Mouse (Mus musculus) lung, postnatal 0 days (tissue): ENCODE data around the gene Fam160a1.

Experiments
- CTCF ChIP-seq: IDR thresholded peaks from 2 replicates; pipeline ENCODE4 v1.5.1; 2016; ENCODE audit warnings: antibody characterized with exemption, mild to moderate bottlenecking
- EP300 ChIP-seq: IDR thresholded peaks from 2 replicates; pipeline ENCODE4 v1.6.1; 2016; ENCODE audit warnings: antibody characterized with exemption, mild to moderate bottlenecking, control low read depth

- TF ChIP-seq CTCF (no peak), EP300 (no peak)
Measured at GRCm38 (mm10) chr3:85683618-85684017, 133.5 kb downstream of the Fam160a1 start.
